ENCODE assay signal across 8 mouse cellular contexts in the genomic region with DNA sequence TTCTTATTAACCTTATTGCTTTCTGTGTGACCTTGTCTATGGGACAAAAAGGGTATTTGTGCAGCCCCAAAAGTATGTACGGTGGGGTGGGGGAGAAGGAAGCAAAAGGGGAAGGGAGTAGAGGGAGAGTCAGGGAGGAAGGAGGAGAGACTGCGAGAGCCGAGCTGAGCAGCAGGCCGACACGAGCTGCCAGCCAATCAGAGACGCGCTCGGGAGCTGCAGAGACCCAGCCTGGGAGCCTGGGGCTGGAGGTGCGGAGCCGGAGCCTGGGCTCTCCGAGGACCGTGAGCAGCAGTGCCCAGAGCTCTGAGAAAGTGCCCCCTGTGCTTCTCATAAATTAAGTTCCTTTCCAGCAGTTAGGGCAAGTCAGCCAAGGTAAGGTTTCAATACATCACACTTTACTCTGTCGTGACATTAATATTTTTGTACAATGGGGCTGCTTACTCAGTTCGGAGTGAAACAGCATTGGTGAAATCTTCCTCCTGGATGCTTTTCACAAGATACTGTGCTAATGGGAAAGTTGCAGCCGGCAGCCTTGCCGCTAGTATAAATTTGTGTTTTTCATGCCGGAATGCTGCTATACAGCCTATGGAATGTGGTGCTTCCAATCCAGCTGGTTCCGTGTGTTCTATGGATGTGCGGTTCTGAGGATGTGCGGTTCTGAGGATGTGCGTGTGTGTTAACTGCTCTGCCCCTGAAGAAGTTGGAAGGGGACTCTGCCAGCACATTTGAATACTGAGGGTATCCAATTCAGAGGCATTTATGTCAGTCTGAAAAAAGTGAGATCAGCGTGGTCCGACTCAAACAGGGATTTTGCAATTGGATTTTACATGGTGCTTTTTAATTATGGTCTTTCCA.
DNase-seq lines count a peak whose midpoint lies in the region; ATAC-seq and TF ChIP-seq lines count a peak whose summit lies in the region.

No protein-coding gene starts in this region.

- H3K27me3 ChIP-seq in intestine, embryonic 15.5 days (replicated peaks), result no peaks in the 10 kb centered on the region
- H3K27me3 ChIP-seq in limb, embryonic 11.5 days (ENCODE audit: control insufficient read depth, insufficient read depth, low read length), result peaks cover 2% of the 10 kb centered on the region; the same call in 1 of the 2 replicates
- no peaks in the 10 kb centered on the region for H3K27me3 ChIP-seq in midbrain, embryonic 15.5 days (replicated peaks)
- H3K27me3 ChIP-seq in testis, adult 2 months (ENCODE audit: control insufficient read depth, insufficient read depth, low read length), result no peaks in the 10 kb centered on the region

- no peak overlapping the region for H3K9ac ChIP-seq in intestine, embryonic 15.5 days
- H3K9ac ChIP-seq in limb, embryonic 11.5 days (ENCODE audit: low read length), result no peak overlapping the region; the same call in 1 of the 2 replicates
- H3K9ac ChIP-seq in midbrain, embryonic 15.5 days, result peak overlapping the region; percentile 56

- H3K4me2 ChIP-seq in intestine, embryonic 15.5 days (replicated peaks), result peak overlapping the region; percentile 58
- peak overlapping the region; percentile 73 for H3K4me2 ChIP-seq in limb, embryonic 11.5 days (ENCODE audit: low read depth, severe bottlenecking)
- H3K4me2 ChIP-seq in midbrain, embryonic 15.5 days, result peak overlapping the region; percentile 60

- WGBS in intestine, embryonic 15.5 days, result 6% methylated on average over 23 of the region's 23 CpGs
- WGBS in limb, embryonic 11.5 days, result 7% methylated on average over 23 of the region's 23 CpGs
- 1% methylated on average over 23 of the region's 23 CpGs for WGBS in midbrain, embryonic 15.5 days

- H3K9me3 ChIP-seq in intestine, embryonic 15.5 days, result no peaks in the 10 kb centered on the region
- H3K9me3 ChIP-seq in limb, embryonic 11.5 days (ENCODE audit: control insufficient read depth, low read length), result no peaks in the 10 kb centered on the region
- no peaks in the 10 kb centered on the region for H3K9me3 ChIP-seq in midbrain, embryonic 15.5 days

- no peaks in the 10 kb centered on the region for H3K4me1 ChIP-seq in intestine, embryonic 15.5 days (replicated peaks)
- peaks cover 6% of the 10 kb centered on the region; the same call in 1 of the 2 replicates for H3K4me1 ChIP-seq in limb, embryonic 11.5 days (ENCODE audit: control insufficient read depth, insufficient read depth, low read length)
- H3K4me1 ChIP-seq in midbrain, embryonic 15.5 days, result peaks cover 6% of the 10 kb centered on the region
- peaks cover 3% of the 10 kb centered on the region; the same call in 1 of the 2 replicates for H3K4me1 ChIP-seq in testis, adult 2 months (ENCODE audit: control insufficient read depth, insufficient read depth, low read length)

- peak overlapping the region; percentile 32 for H3K4me3 ChIP-seq in intestine, embryonic 15.5 days (replicated peaks)
- peak overlapping the region; percentile 24 for H3K4me3 ChIP-seq in limb, embryonic 11.5 days (ENCODE audit: low read depth, low read length)
- H3K4me3 ChIP-seq in midbrain, embryonic 15.5 days, result peak overlapping the region; percentile 47
- H3K4me3 ChIP-seq in testis, adult 2 months (ENCODE audit: control insufficient read depth, low read depth, low read length), result peak overlapping the region; percentile 25

- DNase-seq in adrenal gland, adult 2 months, result peak; percentile 36
- peak; percentile 88 to 91 for DNase-seq in cerebellum, postnatal 14 days
- peak; percentile 49 to 62 for DNase-seq in frontal cortex, postnatal 25 days (ENCODE audit: low spot score in 2 of 2)
- DNase-seq in limb, embryonic 11.5 days (ENCODE audit: low spot score), result peak; percentile 80
- DNase-seq in spleen, postnatal 36 days (ENCODE audit: low spot score in 2 of 2), result no peak

- peak; percentile 100 for ATAC-seq in intestine, embryonic 15.5 days
- ATAC-seq in limb, embryonic 11.5 days (ENCODE audit: insufficient number of reproducible peaks, low FRiP score, low TSS enrichment, low read depth), result peak; percentile 99
- peak; percentile 99 for ATAC-seq in midbrain, embryonic 15.5 days (replicated peaks)

- no peak overlapping the region for H3K27ac ChIP-seq in intestine, embryonic 15.5 days
- no peak overlapping the region for H3K27ac ChIP-seq in limb, embryonic 11.5 days (replicated peaks; ENCODE audit: low read depth, low read length)
- H3K27ac ChIP-seq in midbrain, embryonic 15.5 days, result peak overlapping the region; percentile 78
- H3K27ac ChIP-seq in testis, adult 2 months (ENCODE audit: control insufficient read depth, insufficient read depth, low read depth, low read length), result no peak overlapping the region

- TF ChIP-seq CTCF in testis, adult 2 months (IDR thresholded peaks at IDR 0.05; ENCODE audit: control insufficient read depth, insufficient read depth, insufficient replicate concordance, low read depth, low read length), result no peak

- H3K36me3 ChIP-seq in intestine, embryonic 15.5 days, result no peaks in the 10 kb centered on the region
- H3K36me3 ChIP-seq in limb, embryonic 11.5 days (ENCODE audit: control insufficient read depth, insufficient read depth, low read length), result no peaks in the 10 kb centered on the region
- no peaks in the 10 kb centered on the region for H3K36me3 ChIP-seq in midbrain, embryonic 15.5 days (replicated peaks)
- no peaks in the 10 kb centered on the region for H3K36me3 ChIP-seq in testis, adult 2 months (ENCODE audit: control insufficient read depth, insufficient read depth, low read length)

- no peak for TF ChIP-seq POLR2A in testis, adult 2 months (IDR thresholded peaks at IDR 0.05; ENCODE audit: control insufficient read depth, low read depth, low read length)

Comparison
In these comparisons a context has a peak if more than half of its experiments do, and no peak if none do; other contexts are left out.
1. DNase-seq: peak in adrenal gland, adult 2 months (single experiment), cerebellum, postnatal 14 days (2 of 2), frontal cortex, postnatal 25 days (2 of 2) and limb, embryonic 11.5 days (single experiment); none in spleen, postnatal 36 days (0 of 2).
2. Peak in every context shown above with its lines, with median percentiles within 50 percentile points of each other: ATAC-seq, H3K4me2 ChIP-seq and H3K4me3 ChIP-seq.